Mouse (Mus musculus): ENCODE measurements around the gene Swap70. TPM values are rescaled to one million over a fixed set of nuclear protein-coding genes. Genes with fewer than 3 reads are reported as not detected.
A peak's percentile ranks its signal among the peaks of the same experiment; 100 is the strongest.

Gene Swap70
- total and polyA plus RNA-seq, 3 experiments, result 7.7 to 12.7 (median 12.1) TPM

- intact Hi-C loops (cut with DNase I), result no loop called here
- Histone ChIP-seq H3K27ac (no peak overlapping the region), H3K4me3 (no peak overlapping the region), H3K4me1 (ENCODE audit: control insufficient read depth, insufficient read depth, low read length) (peaks cover 24% of the 10 kb centered on the region), H3K27me3 (ENCODE audit: control insufficient read depth, insufficient read depth, low read length) (no peaks in the 10 kb centered on the region), H3K79me2 (replicated peaks; ENCODE audit: control insufficient read depth, insufficient read depth, low read length) (peaks cover 7% of the 10 kb centered on the region; the same call in 1 of the 2 replicates), H3K9ac (ENCODE audit: low read depth, low read length) (no peak overlapping the region), H3K36me3 (ENCODE audit: control insufficient read depth, insufficient read depth, low read length) (peaks cover 5% of the 10 kb centered on the region)
- DNase-seq, result peak in 1 of 2 experiments; percentile 23
- TF ChIP-seq CTCF (IDR thresholded peaks at IDR 0.05), result no peak
- no peak for TF ChIP-seq EP300 (IDR thresholded peaks at IDR 0.05; ENCODE audit: insufficient read depth, low read depth, low read length)
- TF ChIP-seq POLR2A (IDR thresholded peaks at IDR 0.05; ENCODE audit: insufficient read depth, low read depth, low read length), result no peak
- WGBS, result 73% methylated on average over 9 of the region's 9 CpGs
Observed at GRCm38 (mm10) chr7:110241472-110242289, 20.2 kb downstream of the Swap70 start.

DNA sequence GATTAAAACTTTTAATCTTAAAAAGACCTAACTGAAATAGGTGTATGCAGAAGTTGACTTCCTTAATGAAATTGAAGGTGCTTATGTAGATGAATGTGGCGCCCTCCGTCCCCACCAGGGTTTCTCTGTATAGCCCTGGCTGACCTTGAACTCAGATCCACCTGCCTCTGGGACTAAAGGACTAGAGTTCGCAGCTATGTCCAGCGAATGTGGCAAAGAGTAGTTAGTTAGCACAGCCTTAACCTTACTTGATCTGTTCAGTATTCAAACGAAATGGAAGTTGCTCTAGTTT is 20.7 kb downstream of the Swap70 start:
- Histone ChIP-seq H3K27me3 (ENCODE audit: control insufficient read depth, insufficient read depth, low read length) (no peaks in the 10 kb centered on the region), H3K79me2 (replicated peaks; ENCODE audit: control insufficient read depth, insufficient read depth, low read length) (peaks cover 7% of the 10 kb centered on the region; the same call in 1 of the 2 replicates), H3K4me1 (ENCODE audit: control insufficient read depth, insufficient read depth, low read length) (peaks cover 20% of the 10 kb centered on the region), H3K9ac (ENCODE audit: low read depth, low read length) (no peak overlapping the region), H3K27ac (no peak overlapping the region), H3K4me3 (no peak overlapping the region), H3K36me3 (ENCODE audit: control insufficient read depth, insufficient read depth, low read length) (peaks cover 2% of the 10 kb centered on the region)
- TF ChIP-seq POLR2A (IDR thresholded peaks at IDR 0.05; ENCODE audit: insufficient read depth, low read depth, low read length) (no peak), CTCF (IDR thresholded peaks at IDR 0.05) (no peak), EP300 (IDR thresholded peaks at IDR 0.05; ENCODE audit: insufficient read depth, low read depth, low read length) (no peak)
- 92% methylated on average over 5 of the region's 5 CpGs for WGBS
- intact Hi-C loops (cut with DNase I), result no loop called here
- no peak for DNase-seq

- H3K4me1 ChIP-seq (ENCODE audit: control insufficient read depth, insufficient read depth, low read length), result peaks cover 17% of the 10 kb centered on the region
- H3K27ac ChIP-seq, result peak overlapping the region; percentile 18
- H3K4me3 ChIP-seq, result 0 out of 2 replicates have a peak overlapping the region, but pooled peaks have one; percentile 15
- TF ChIP-seq POLR2A (IDR thresholded peaks at IDR 0.05; ENCODE audit: insufficient read depth, low read depth, low read length), result no peak
- TF ChIP-seq EP300 (IDR thresholded peaks at IDR 0.05; ENCODE audit: insufficient read depth, low read depth, low read length), result no peak
- no peak for TF ChIP-seq CTCF (IDR thresholded peaks at IDR 0.05)
- peak; percentile 49 to 62 for DNase-seq
- H3K79me2 ChIP-seq (replicated peaks; ENCODE audit: control insufficient read depth, insufficient read depth, low read length), result peaks cover 9% of the 10 kb centered on the region; the same call in 1 of the 2 replicates
- no peaks in the 10 kb centered on the region for H3K27me3 ChIP-seq (ENCODE audit: control insufficient read depth, insufficient read depth, low read length)
- intact Hi-C loops (cut with DNase I), result loop anchor here (2.0 kb wide), 1 partner anchor 16 kb away; no protein-coding TSS in a partner anchor
- H3K36me3 ChIP-seq (ENCODE audit: control insufficient read depth, insufficient read depth, low read length), result peaks cover 15% of the 10 kb centered on the region
- 29% methylated on average over 9 of the region's 9 CpGs for WGBS
- no peak overlapping the region for H3K9ac ChIP-seq (ENCODE audit: low read depth, low read length)
Observed at GRCm38 (mm10) chr7:110245128-110245527, 23.6 kb downstream of the Swap70 start.

DNA sequence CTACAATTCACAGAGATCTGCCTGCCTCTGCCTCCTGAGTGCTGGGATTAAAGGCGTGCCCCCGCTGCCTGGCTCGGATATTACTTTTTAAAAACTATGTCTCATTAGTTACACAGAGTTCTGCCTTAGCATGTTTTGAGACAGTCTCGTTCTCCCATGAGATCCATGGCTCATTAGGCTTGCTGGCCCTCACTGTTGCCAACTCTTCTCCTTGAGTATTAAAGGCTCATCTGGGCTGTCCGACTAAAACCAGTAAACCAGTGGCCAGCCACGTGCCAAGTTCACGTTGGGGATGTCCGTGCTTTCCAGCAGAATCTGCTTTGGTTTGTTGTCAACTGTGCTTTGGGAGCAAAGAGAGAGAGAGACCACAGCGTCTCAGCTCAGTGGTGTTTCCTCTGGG is 25.0 kb downstream of the Swap70 start:
- DNase-seq, result no peak

DNA sequence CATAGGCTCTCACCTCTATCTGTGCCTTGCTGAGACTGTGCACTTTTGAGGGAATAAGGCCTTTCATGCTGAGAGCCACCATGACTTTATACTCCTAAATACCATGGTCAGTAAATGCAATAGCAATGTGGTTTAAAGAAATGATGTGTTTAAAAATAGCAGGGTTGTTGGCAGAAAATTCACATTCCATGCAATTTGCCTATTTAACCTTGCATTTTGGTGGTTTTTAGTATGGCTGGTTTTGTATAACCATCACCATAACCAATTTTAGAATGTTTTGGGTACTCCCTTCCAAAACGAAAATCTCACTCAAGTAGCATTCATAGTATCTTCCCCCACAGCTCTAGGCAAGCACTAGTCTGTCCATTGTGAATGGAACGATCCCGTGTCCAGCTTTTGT is 26.3 kb downstream of the Swap70 start:
- peaks cover 15% of the 10 kb centered on the region for H3K36me3 ChIP-seq (ENCODE audit: control insufficient read depth, insufficient read depth, low read length)
- intact Hi-C loops (cut with DNase I), result no loop called here
- H3K27ac ChIP-seq, result peak overlapping the region; percentile 14; the same call in 1 of the 2 replicates
- 92% methylated on average over 3 of the region's 3 CpGs for WGBS
- no peak for DNase-seq
- TF ChIP-seq EP300 (IDR thresholded peaks at IDR 0.05; ENCODE audit: insufficient read depth, low read depth, low read length) (no peak), POLR2A (IDR thresholded peaks at IDR 0.05; ENCODE audit: insufficient read depth, low read depth, low read length) (no peak), CTCF (IDR thresholded peaks at IDR 0.05) (no peak)
- H3K79me2 ChIP-seq (replicated peaks; ENCODE audit: control insufficient read depth, insufficient read depth, low read length), result peaks cover 5% of the 10 kb centered on the region; the same call in 1 of the 2 replicates
- no peak overlapping the region for H3K9ac ChIP-seq (ENCODE audit: low read depth, low read length)
- no peak overlapping the region for H3K4me3 ChIP-seq
- H3K4me1 ChIP-seq (ENCODE audit: control insufficient read depth, insufficient read depth, low read length), result peaks cover 13% of the 10 kb centered on the region
- H3K27me3 ChIP-seq (ENCODE audit: control insufficient read depth, insufficient read depth, low read length), result no peaks in the 10 kb centered on the region

More for the DNA sequence above, 25.0 kb downstream of the Swap70 start:
- WGBS, result 82% methylated on average over 9 of the region's 9 CpGs
- H3K9ac ChIP-seq (ENCODE audit: low read depth, low read length), result no peak overlapping the region
- H3K4me3 ChIP-seq, result no peak overlapping the region
- intact Hi-C loops (cut with DNase I), result no loop called here
- peaks cover 13% of the 10 kb centered on the region for H3K4me1 ChIP-seq (ENCODE audit: control insufficient read depth, insufficient read depth, low read length)
- TF ChIP-seq CTCF (IDR thresholded peaks at IDR 0.05) (no peak), POLR2A (IDR thresholded peaks at IDR 0.05; ENCODE audit: insufficient read depth, low read depth, low read length) (no peak), EP300 (IDR thresholded peaks at IDR 0.05; ENCODE audit: insufficient read depth, low read depth, low read length) (no peak)
- peaks cover 15% of the 10 kb centered on the region for H3K36me3 ChIP-seq (ENCODE audit: control insufficient read depth, insufficient read depth, low read length)
- H3K79me2 ChIP-seq (replicated peaks; ENCODE audit: control insufficient read depth, insufficient read depth, low read length), result peaks cover 5% of the 10 kb centered on the region; the same call in 1 of the 2 replicates
- no peak overlapping the region for H3K27ac ChIP-seq
- no peaks in the 10 kb centered on the region for H3K27me3 ChIP-seq (ENCODE audit: control insufficient read depth, insufficient read depth, low read length)

- intact Hi-C loops (cut with DNase I), result no loop called here
- H3K9ac ChIP-seq (ENCODE audit: low read depth, low read length), result no peak overlapping the region
- H3K27me3 ChIP-seq (ENCODE audit: control insufficient read depth, insufficient read depth, low read length), result no peaks in the 10 kb centered on the region
- DNase-seq, result no peak
- no peak overlapping the region for H3K4me3 ChIP-seq
- TF ChIP-seq EP300 (IDR thresholded peaks at IDR 0.05; ENCODE audit: insufficient read depth, low read depth, low read length) (no peak), CTCF (IDR thresholded peaks at IDR 0.05) (no peak), POLR2A (IDR thresholded peaks at IDR 0.05; ENCODE audit: insufficient read depth, low read depth, low read length) (no peak)
- H3K27ac ChIP-seq, result peak overlapping the region; percentile 20
- H3K79me2 ChIP-seq (replicated peaks; ENCODE audit: control insufficient read depth, insufficient read depth, low read length), result peaks cover 5% of the 10 kb centered on the region; the same call in 1 of the 2 replicates
- WGBS, result 55% methylated on average over 4 of the region's 4 CpGs
- peaks cover 15% of the 10 kb centered on the region for H3K36me3 ChIP-seq (ENCODE audit: control insufficient read depth, insufficient read depth, low read length)
- peaks cover 13% of the 10 kb centered on the region for H3K4me1 ChIP-seq (ENCODE audit: control insufficient read depth, insufficient read depth, low read length)
Observed at GRCm38 (mm10) chr7:110248677-110249076, 27.2 kb downstream of the Swap70 start.

Measured in heart, adult 2 months (tissue).